Mouse (Mus musculus) ES-E14 (cell line): ENCODE measurements around the gene Osr1.

Source experiments
- HCFC1 ChIP-seq: IDR thresholded peaks from 2 replicates; pipeline ENCODE4 v1.6.1; 2012; ENCODE audit warnings: low read length, inconsistent platforms, borderline replicate concordance; ENCODE audit not compliant: insufficient read depth
- MAFK ChIP-seq: IDR thresholded peaks from 2 replicates; pipeline ENCODE4 v1.6.1; 2014; ENCODE audit warnings: mild to moderate bottlenecking, low read depth, low read length, inconsistent platforms; ENCODE audit not compliant: insufficient read depth
- ZNF384 ChIP-seq: IDR thresholded peaks from 2 replicates; pipeline ENCODE4 v1.6.1; 2012; ENCODE audit warnings: low read depth, low read length, inconsistent platforms

DNA sequence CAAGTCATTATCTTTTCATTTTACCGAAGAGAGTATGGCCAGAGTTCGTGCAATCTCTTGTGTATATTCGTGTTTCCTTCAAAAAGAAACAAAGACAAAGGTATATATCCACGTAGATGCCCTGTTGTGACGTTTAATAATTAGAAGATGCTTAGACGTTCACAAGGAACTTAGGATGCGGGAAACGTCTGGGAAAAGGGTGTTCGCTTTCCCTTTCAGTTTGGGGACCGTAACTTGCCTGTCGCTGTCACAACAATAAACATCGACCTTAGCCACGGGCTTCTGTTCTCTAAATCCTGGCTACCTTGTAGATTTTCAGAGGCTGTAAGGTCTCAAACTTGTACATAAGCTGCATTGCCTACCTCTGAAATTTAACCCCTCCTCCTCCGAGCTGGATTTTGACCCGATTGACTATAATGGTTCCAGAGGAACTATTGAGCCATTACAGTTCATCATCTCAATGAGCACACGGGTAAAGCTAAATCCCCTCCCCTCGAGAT lies 630 bp downstream of the Osr1 start:
- TF ChIP-seq ZNF384 (no peak), MAFK (no peak), HCFC1 (no peak)
